ENCODE assay signal across 8 mouse cellular contexts in the genomic region with DNA sequence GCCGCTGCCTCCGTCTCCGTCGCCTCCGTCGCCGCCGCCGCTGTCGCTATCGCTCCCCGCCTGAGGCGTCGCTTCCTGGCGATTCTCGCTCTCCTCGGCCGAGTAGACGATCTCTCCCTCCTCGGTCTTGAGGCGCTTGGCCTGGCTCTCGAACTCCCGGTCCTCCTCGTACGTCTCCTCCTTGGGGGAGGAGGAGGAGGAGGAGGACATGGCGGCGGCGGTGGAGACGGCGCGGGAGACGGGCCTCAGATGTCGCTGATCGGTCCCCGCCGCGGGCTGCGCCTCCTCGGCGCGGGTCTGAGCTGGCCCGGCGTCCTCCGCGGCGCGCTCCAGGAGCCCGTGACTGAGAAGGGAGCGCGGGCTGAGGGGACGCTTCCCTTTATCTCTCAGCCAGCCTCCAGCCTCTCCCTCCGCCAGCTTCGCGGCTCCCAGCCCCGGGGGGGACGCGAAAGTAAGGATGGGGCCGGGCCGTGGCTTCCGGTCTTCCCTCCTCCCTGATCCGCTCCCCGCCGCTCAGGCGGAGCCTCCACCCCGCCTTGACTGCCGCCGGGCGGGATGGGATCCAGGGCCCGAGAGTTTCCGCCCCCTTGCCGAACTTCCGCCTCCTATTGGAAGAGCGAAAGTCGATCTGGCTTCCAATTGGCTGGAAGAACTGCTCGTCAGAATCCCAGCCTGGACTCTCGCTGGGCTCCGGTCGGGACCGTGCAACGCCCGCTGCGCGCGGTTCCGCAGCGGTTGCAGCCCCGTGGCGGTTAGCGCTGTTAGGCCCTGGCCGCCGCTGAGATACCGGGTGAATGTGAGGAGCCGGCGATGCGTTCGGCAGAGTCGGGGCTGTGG. TPM values are rescaled to one million over a fixed set of nuclear protein-coding genes. Genes with fewer than 3 reads are reported as not detected.
DNase-seq lines count a peak whose midpoint lies in the region; ATAC-seq and TF ChIP-seq lines count a peak whose summit lies in the region.

A gene (minus strand): TSS at position 552 of the 837 bp plus-strand sequence.

- peak; percentile 99 for DNase-seq in c-Kit-positive CD71-positive TER-119-positive erythroid progenitor cells, embryonic 14.5 days (ENCODE audit: low spot score)
- peak; percentile 97 for DNase-seq in heart, postnatal 0 days (ENCODE audit: low spot score)
- peak; percentile 96 to 97 for DNase-seq in kidney, postnatal 4 days

- peak; percentile 94 for TF ChIP-seq EP300 in heart, postnatal 0 days (IDR thresholded peaks at IDR 0.05; ENCODE audit: low read depth)

- peaks cover 12% of the 10 kb centered on the region for H3K36me3 ChIP-seq in E14TG2a.4 (ENCODE audit: insufficient read depth, low read length)
- 0 out of 2 replicates have a peak, but pooled peaks cover 4% of the 10 kb centered on the region for H3K36me3 ChIP-seq in forebrain, embryonic 12.5 days (replicated peaks)
- H3K36me3 ChIP-seq in heart, postnatal 0 days (replicated peaks; ENCODE audit: control insufficient read depth, insufficient read depth, low read length): no peaks in the 10 kb centered on the region
- no peaks in the 10 kb centered on the region for H3K36me3 ChIP-seq in liver, embryonic 16.5 days (ENCODE audit: control insufficient read depth, insufficient read depth)
- no peaks in the 10 kb centered on the region for H3K36me3 ChIP-seq in neural tube, embryonic 13.5 days
- H3K36me3 ChIP-seq in testis, adult 2 months (ENCODE audit: control insufficient read depth, insufficient read depth, low read length): no peaks in the 10 kb centered on the region; the same call in 1 of the 2 replicates

- H3K27me3 ChIP-seq in E14TG2a.4 (ENCODE audit: insufficient read depth, low read length): no peaks in the 10 kb centered on the region
- H3K27me3 ChIP-seq in forebrain, embryonic 12.5 days: no peaks in the 10 kb centered on the region
- H3K27me3 ChIP-seq in heart, postnatal 0 days (ENCODE audit: control insufficient read depth, insufficient read depth, low read length): no peaks in the 10 kb centered on the region
- H3K27me3 ChIP-seq in liver, embryonic 16.5 days (ENCODE audit: control insufficient read depth, insufficient read depth, low read depth, low read length): no peaks in the 10 kb centered on the region
- H3K27me3 ChIP-seq in neural tube, embryonic 13.5 days: no peaks in the 10 kb centered on the region
- H3K27me3 ChIP-seq in testis, adult 2 months (ENCODE audit: control insufficient read depth, insufficient read depth, low read length): no peaks in the 10 kb centered on the region

- H3K4me3 ChIP-seq in E14TG2a.4 (replicated peaks; ENCODE audit: low read length): peak within 1 kb of the TSS; percentile 99
- peak within 1 kb of the TSS; percentile 75 for H3K4me3 ChIP-seq in forebrain, embryonic 12.5 days (replicated peaks)
- peak within 1 kb of the TSS; percentile 90 for H3K4me3 ChIP-seq in heart, postnatal 0 days (ENCODE audit: low read depth, low read length)
- peak within 1 kb of the TSS; percentile 98 for H3K4me3 ChIP-seq in liver, embryonic 16.5 days (ENCODE audit: low read depth, low read length)
- peak within 1 kb of the TSS; percentile 95 for H3K4me3 ChIP-seq in neural tube, embryonic 13.5 days
- peak within 1 kb of the TSS; percentile 98 for H3K4me3 ChIP-seq in testis, adult 2 months (ENCODE audit: control insufficient read depth, low read depth, low read length)

- no peaks in the 10 kb centered on the region for H3K9me3 ChIP-seq in E14TG2a.4 (ENCODE audit: low read length)
- no peaks in the 10 kb centered on the region for H3K9me3 ChIP-seq in forebrain, embryonic 12.5 days
- H3K9me3 ChIP-seq in heart, postnatal 0 days (replicated peaks; ENCODE audit: control insufficient read depth, low read length): no peaks in the 10 kb centered on the region
- H3K9me3 ChIP-seq in liver, embryonic 16.5 days (replicated peaks; ENCODE audit: control insufficient read depth, low read length): no peaks in the 10 kb centered on the region
- H3K9me3 ChIP-seq in neural tube, embryonic 13.5 days: no peaks in the 10 kb centered on the region

- TF ChIP-seq POLR2A in testis, adult 2 months (IDR thresholded peaks at IDR 0.05; ENCODE audit: control insufficient read depth, low read depth, low read length): peak; percentile 85

- ATAC-seq in forebrain, embryonic 12.5 days (ENCODE audit: low FRiP score): peak; percentile 99
- peak; percentile 97 for ATAC-seq in heart, postnatal 0 days (ENCODE audit: insufficient read depth, low read depth)
- ATAC-seq in liver, embryonic 16.5 days (ENCODE audit: low read depth): peak; percentile 97
- peak; percentile 99 for ATAC-seq in neural tube, embryonic 13.5 days (ENCODE audit: low read depth)

- peak within 1 kb of the TSS; percentile 61 for H3K4me2 ChIP-seq in forebrain, embryonic 12.5 days
- peak within 1 kb of the TSS; percentile 73 for H3K4me2 ChIP-seq in heart, postnatal 0 days (ENCODE audit: low read depth, low read length)
- peak within 1 kb of the TSS; percentile 91 for H3K4me2 ChIP-seq in liver, embryonic 16.5 days (ENCODE audit: low read depth, low read length)
- peak within 1 kb of the TSS; percentile 73 for H3K4me2 ChIP-seq in neural tube, embryonic 13.5 days

- WGBS in forebrain, embryonic 12.5 days: under 1% methylated on average over 75 of the region's 97 CpGs
- under 1% methylated on average over 87 of the region's 97 CpGs for WGBS in heart, postnatal 0 days
- WGBS in liver, embryonic 16.5 days (ENCODE audit: insufficient replicate concordance): under 1% methylated on average over 96 of the region's 97 CpGs
- under 1% methylated on average over 84 of the region's 97 CpGs for WGBS in neural tube, embryonic 13.5 days

- peaks cover 54% of the 10 kb centered on the region for H3K4me1 ChIP-seq in E14TG2a.4 (replicated peaks; ENCODE audit: low read depth, low read length)
- peaks cover 31% of the 10 kb centered on the region for H3K4me1 ChIP-seq in forebrain, embryonic 12.5 days
- H3K4me1 ChIP-seq in heart, postnatal 0 days (ENCODE audit: control insufficient read depth, insufficient read depth): peaks cover 23% of the 10 kb centered on the region
- H3K4me1 ChIP-seq in liver, embryonic 16.5 days (ENCODE audit: control insufficient read depth, low read depth, low read length): peaks cover 21% of the 10 kb centered on the region
- peaks cover 41% of the 10 kb centered on the region for H3K4me1 ChIP-seq in neural tube, embryonic 13.5 days (replicated peaks)
- H3K4me1 ChIP-seq in testis, adult 2 months (ENCODE audit: control insufficient read depth, insufficient read depth, low read length): peaks cover 6% of the 10 kb centered on the region

- no peak for TF ChIP-seq CTCF in E14TG2a.4 (conservative IDR thresholded peaks at IDR 0.05; ENCODE audit: low read length)
- no peak for TF ChIP-seq CTCF in heart, postnatal 0 days (IDR thresholded peaks at IDR 0.05; ENCODE audit: low read depth)
- no peak for TF ChIP-seq CTCF in testis, adult 2 months (IDR thresholded peaks at IDR 0.05; ENCODE audit: control insufficient read depth, insufficient read depth, insufficient replicate concordance, low read depth, low read length)

- H3K27ac ChIP-seq in forebrain, embryonic 12.5 days: peak within 1 kb of the TSS; percentile 100
- H3K27ac ChIP-seq in heart, postnatal 0 days (ENCODE audit: low read depth): peak within 1 kb of the TSS; percentile 99
- peak within 1 kb of the TSS; percentile 99 for H3K27ac ChIP-seq in liver, embryonic 16.5 days (ENCODE audit: low read length)
- H3K27ac ChIP-seq in neural tube, embryonic 13.5 days (replicated peaks): peak within 1 kb of the TSS; percentile 100
- peak within 1 kb of the TSS; percentile 100 for H3K27ac ChIP-seq in testis, adult 2 months (ENCODE audit: control insufficient read depth, insufficient read depth, low read depth, low read length)

- H3K9ac ChIP-seq in forebrain, embryonic 12.5 days: peak within 1 kb of the TSS; percentile 98
- peak within 1 kb of the TSS; percentile 97 for H3K9ac ChIP-seq in heart, postnatal 0 days (replicated peaks; ENCODE audit: low read depth, low read length)
- H3K9ac ChIP-seq in liver, embryonic 16.5 days (ENCODE audit: low read depth, low read length): peak within 1 kb of the TSS; percentile 99
- peak within 1 kb of the TSS; percentile 99 for H3K9ac ChIP-seq in neural tube, embryonic 13.5 days

RNA-seq across cellular contexts. Expression of the gene that starts here (rescaled TPM):
- 126 and 130 TPM in 2 replicates for polyA plus RNA-seq in forebrain, embryonic 12.5 days (2016; fragmentation: Nextera tagmentation; extraction: Ambion mirVana)
- total RNA-seq in heart, postnatal 0 days (2014; rRNA removed; ENCODE audit: low replicate concordance): 36.8 and 37.5 TPM in 2 replicates
- 19.0 TPM in 2 replicates for polyA plus RNA-seq in heart, postnatal 0 days (2015; fragmentation: Nextera tagmentation; extraction: Ambion mirVana)
- polyA plus RNA-seq in liver, embryonic 16.5 days (2015; fragmentation: Nextera tagmentation; extraction: Ambion mirVana): 17.2 and 17.7 TPM in 2 replicates
- polyA plus RNA-seq in neural tube, embryonic 13.5 days (2015; fragmentation: Nextera tagmentation; extraction: Ambion mirVana): 66.7 and 77.3 TPM in 2 replicates
- 44.0 and 52.0 TPM in 2 replicates for polyA plus RNA-seq in testis, adult 2 months (2012; rRNA removed)

Comparison
In these comparisons a context has a peak if more than half of its experiments do, and no peak if none do; other contexts are left out.
1. Peak in every context shown above with its lines: DNase-seq, ATAC-seq, H3K4me3 ChIP-seq and H3K27ac ChIP-seq.